Mouse (Mus musculus) MEL (cell line): ENCODE measurements around the gene Ngb. TPM values are rescaled to one million over a fixed set of nuclear protein-coding genes. Genes with fewer than 3 reads are reported as not detected.

Experiments
- DNase-seq: peaks from one replicate; pipeline ENCODE4 v3.0.0; 2011; ENCODE audit warnings: low read depth, low spot score
- H3K27ac ChIP-seq: 2 replicates; pipeline ENCODE4 v1.5.1; 2012; ENCODE audit warnings: low read depth, mild to moderate bottlenecking, control low read depth, low read length, moderate library complexity; ENCODE audit not compliant: control insufficient read depth
- H3K27me3 ChIP-seq, 2 experiments: fragments of 150-350 bp in 1 of 2; sonication (generic) in 1 of 2; 2 replicates each; pipeline ENCODE4 v1.6.1; 2012; ENCODE audit warnings: low read length in 2 of 2, mild to moderate bottlenecking in 2 of 2, improper control_type of control experiment in 1 of 2, moderate library complexity in 1 of 2; ENCODE audit not compliant: insufficient read depth in 2 of 2, control insufficient read depth in 1 of 2
- H3K36me3 ChIP-seq, 2 experiments: 2 replicates each; pipeline ENCODE4 v1.6.1; 2012 to 2014; ENCODE audit warnings: low read length in 2 of 2, improper control_type of control experiment in 1 of 2, inconsistent platforms in 1 of 2, mild to moderate bottlenecking in 1 of 2; ENCODE audit not compliant: insufficient read depth in 2 of 2, control insufficient read depth in 1 of 2
- H3K4me1 ChIP-seq, 2 experiments: fragments of 150-350 bp in 1 of 2; sonication (generic) in 1 of 2; 2 replicates each; pipeline ENCODE4 v1.6.1; 2012; ENCODE audit warnings: low read length in 2 of 2, improper control_type of control experiment in 1 of 2, mild to moderate bottlenecking in 1 of 2; ENCODE audit not compliant: insufficient read depth in 2 of 2, control insufficient read depth in 1 of 2
- H3K4me3 ChIP-seq, 2 experiments: fragments of 150-350 bp in 1 of 2; sonication (generic) in 1 of 2; 2 replicates each; pipeline ENCODE4 v1.5.1; 2012; ENCODE audit warnings: low read depth in 2 of 2, low read length in 2 of 2, mild to moderate bottlenecking in 2 of 2, moderate library complexity in 2 of 2, control low read depth in 1 of 2, improper control_type of control experiment in 1 of 2; ENCODE audit not compliant: control insufficient read depth in 1 of 2, insufficient read depth in 1 of 2
- H3K79me2 ChIP-seq: 2 replicates; pipeline ENCODE4 v1.6.1; 2012; ENCODE audit warnings: mild to moderate bottlenecking, low read length, moderate library complexity; ENCODE audit not compliant: control insufficient read depth, poor library complexity, insufficient read depth
- H3K9ac ChIP-seq: 2 replicates; pipeline ENCODE4 v1.6.1; 2012; ENCODE audit warnings: low read depth, mild to moderate bottlenecking, control low read depth, low read length, moderate library complexity; ENCODE audit not compliant: control insufficient read depth, poor library complexity, severe bottlenecking
- H3K9me3 ChIP-seq: fragments of 150-350 bp; sonication (generic); replicated peaks from 2 replicates; pipeline ENCODE4 v1.6.1; 2012; ENCODE audit warnings: mild to moderate bottlenecking, low read length, improper control_type of control experiment, moderate library complexity; ENCODE audit not compliant: insufficient read depth
- CHD1 ChIP-seq: IDR thresholded peaks from 2 replicates; pipeline ENCODE4 v1.6.1; 2012; ENCODE audit warnings: low read depth, mild to moderate bottlenecking, inconsistent platforms, low read length, improper control_type of control experiment
- CHD2 ChIP-seq: IDR thresholded peaks from 2 replicates; pipeline ENCODE4 v1.6.1; 2011; ENCODE audit warnings: low read length, improper control_type of control experiment
- CTCF ChIP-seq, 3 experiments: IDR thresholded peaks in 2 of 3; conservative IDR thresholded peaks in 1 of 3; 2 replicates each; pipeline ENCODE4 v1.5.1; 2011 to 2012; ENCODE audit warnings: low read length in 3 of 3, low read depth in 2 of 3, mild to moderate bottlenecking in 2 of 3, improper control_type of control experiment in 1 of 3, inconsistent platforms in 1 of 3, mixed read lengths in 1 of 3, moderate library complexity in 1 of 3; ENCODE audit not compliant: control insufficient read depth in 1 of 3, insufficient read depth in 1 of 3, poor library complexity in 1 of 3, severe bottlenecking in 1 of 3
- E2F4 ChIP-seq: IDR thresholded peaks from 2 replicates; pipeline ENCODE4 v1.6.1; 2011; ENCODE audit warnings: low read depth, low read length, improper control_type of control experiment, borderline replicate concordance
- ELF1 ChIP-seq: IDR thresholded peaks from 2 replicates; pipeline ENCODE4 v1.6.1; 2014; ENCODE audit warnings: low read depth, mild to moderate bottlenecking, inconsistent platforms, low read length, improper control_type of control experiment, moderate library complexity
- ETS1 ChIP-seq: IDR thresholded peaks from 2 replicates; pipeline ENCODE4 v1.6.1; 2012; ENCODE audit warnings: low read depth, mild to moderate bottlenecking, inconsistent platforms, low read length, improper control_type of control experiment, moderate library complexity
- GABPA ChIP-seq: IDR thresholded peaks from 2 replicates; pipeline ENCODE4 v1.6.1; 2012; ENCODE audit warnings: low read depth, mild to moderate bottlenecking, inconsistent platforms, low read length, improper control_type of control experiment, moderate library complexity
- GATA1 ChIP-seq: IDR thresholded peaks from 2 replicates; pipeline ENCODE4 v1.6.1; 2011; ENCODE audit warnings: low read depth, low read length, improper control_type of control experiment
- HCFC1 ChIP-seq: IDR thresholded peaks from 2 replicates; pipeline ENCODE4 v1.6.1; 2012; ENCODE audit warnings: low read depth, mild to moderate bottlenecking, inconsistent platforms, low read length, improper control_type of control experiment, moderate library complexity
- MAX ChIP-seq: IDR thresholded peaks from 2 replicates; pipeline ENCODE4 v1.6.1; 2011; ENCODE audit warnings: low read length, improper control_type of control experiment
- MAZ ChIP-seq: IDR thresholded peaks from 2 replicates; pipeline ENCODE4 v1.6.1; 2012; ENCODE audit warnings: low read depth, mild to moderate bottlenecking, inconsistent platforms, low read length, improper control_type of control experiment
- MXI1 ChIP-seq: IDR thresholded peaks from 2 replicates; pipeline ENCODE4 v1.6.1; 2011; ENCODE audit warnings: mild to moderate bottlenecking, low read depth, low read length, improper control_type of control experiment
- MYB ChIP-seq: IDR thresholded peaks from 2 replicates; pipeline ENCODE4 v1.6.1; 2011; ENCODE audit warnings: mild to moderate bottlenecking, low read depth, low read length, improper control_type of control experiment
- MYC ChIP-seq: IDR thresholded peaks from 2 replicates; pipeline ENCODE4 v1.6.1; 2011; ENCODE audit warnings: low read depth, mild to moderate bottlenecking, low read length, improper control_type of control experiment, moderate library complexity
- NRF1 ChIP-seq: IDR thresholded peaks from 2 replicates; pipeline ENCODE4 v1.6.1; 2014; ENCODE audit warnings: low read depth, mild to moderate bottlenecking, inconsistent platforms, low read length, improper control_type of control experiment, moderate library complexity; ENCODE audit not compliant: poor library complexity, insufficient read depth, severe bottlenecking
- POLR2A ChIP-seq, 2 experiments: IDR thresholded peaks; 2 replicates each; pipeline ENCODE4 v1.6.1; 2011 to 2012; ENCODE audit warnings: low read length in 2 of 2, mild to moderate bottlenecking in 2 of 2, control low read depth in 1 of 2, improper control_type of control experiment in 1 of 2, low read depth in 1 of 2, moderate library complexity in 1 of 2; ENCODE audit not compliant: control insufficient read depth in 1 of 2, insufficient read depth in 1 of 2, poor library complexity in 1 of 2
- RAD21 ChIP-seq: IDR thresholded peaks from 2 replicates; pipeline ENCODE4 v1.6.1; 2011; ENCODE audit warnings: mild to moderate bottlenecking, low read depth, low read length, improper control_type of control experiment
- SIN3A ChIP-seq: IDR thresholded peaks from 2 replicates; pipeline ENCODE4 v1.6.1; 2012; ENCODE audit warnings: low read length, improper control_type of control experiment, inconsistent platforms
- SMC3 ChIP-seq: IDR thresholded peaks from 2 replicates; pipeline ENCODE4 v1.6.1; 2011; ENCODE audit warnings: low read depth, low read length, improper control_type of control experiment
- TAL1 ChIP-seq: IDR thresholded peaks from 2 replicates; pipeline ENCODE4 v1.6.1; 2012; ENCODE audit warnings: mild to moderate bottlenecking, inconsistent platforms, low read length, moderate library complexity, mixed read lengths
- UBTF ChIP-seq: IDR thresholded peaks from 2 replicates; pipeline ENCODE4 v1.6.1; 2012; ENCODE audit warnings: low read depth, mild to moderate bottlenecking, inconsistent platforms, low read length, improper control_type of control experiment, moderate library complexity, borderline replicate concordance; ENCODE audit not compliant: insufficient read depth
- USF1 ChIP-seq: IDR thresholded peaks from 2 replicates; pipeline ENCODE4 v1.6.1; 2014; ENCODE audit warnings: low read depth, mild to moderate bottlenecking, inconsistent platforms, low read length, improper control_type of control experiment, moderate library complexity
- ZKSCAN1 ChIP-seq: IDR thresholded peaks from 2 replicates; pipeline ENCODE4 v1.6.1; 2012; ENCODE audit warnings: low read depth, mild to moderate bottlenecking, inconsistent platforms, low read length, improper control_type of control experiment, moderate library complexity
- polyA plus RNA-seq, 2 experiments: library from polyadenylated mRNA; stranded (reverse) in 1 of 2; unstranded in 1 of 2; fragments of >175 nt in 1 of 2; fragments of >200 nt in 1 of 2; gene quantifications; 2 replicates each; pipeline versions ENCODE4 v1.2.1 to v1.2.4; 2012; ENCODE audit warnings: low replicate concordance in 2 of 2, low read depth in 1 of 2; ENCODE audit not compliant: insufficient read length in 2 of 2, insufficient read depth in 1 of 2, missing spikeins in 1 of 2
- total RNA-seq: library from RNA; depleted of rRNA; stranded (reverse); fragments of 300-350 nt; gene quantifications from 2 replicates; pipeline ENCODE4 v1.2.3, GENCODE M21; 2012

Ngb gene
- total and polyA plus RNA-seq, 3 experiments = not detected

GRCm38 (mm10) chr12:87087236-87087635, 15.1 kb downstream of the Ngb start:
- Histone ChIP-seq H3K27me3 (peaks cover 0 to 3% of the 10 kb centered on the region in 2 experiments; a peak in 1 of 4 replicates), H3K9ac (no peak overlapping the region), H3K36me3 (no peaks in the 10 kb centered on the region), H3K9me3 (no peaks in the 10 kb centered on the region), H3K79me2 (no peaks in the 10 kb centered on the region), H3K4me1 (peaks cover 0 to 6% of the 10 kb centered on the region in 2 experiments; a peak in 2 of 4 replicates), H3K4me3 (no peak overlapping the region), H3K27ac (no peak overlapping the region)
- DNase-seq = peak; percentile 15
- TF ChIP-seq MYB = no peak
- TF ChIP-seq ELF1 = no peak
- TF ChIP-seq NRF1 = no peak
- TF ChIP-seq E2F4 = no peak
- TF ChIP-seq MAZ = no peak
- TF ChIP-seq SMC3 = no peak

- H3K4me1 ChIP-seq = no peaks in the 10 kb centered on the region
- no peak overlapping the region for H3K27ac ChIP-seq
- no peaks in the 10 kb centered on the region for H3K9me3 ChIP-seq
- no peak for DNase-seq
- H3K4me3 ChIP-seq = no peak overlapping the region
- peaks cover 0 to 3% of the 10 kb centered on the region in 2 experiments; a peak in 2 of 4 replicates for H3K27me3 ChIP-seq
- H3K36me3 ChIP-seq = no peaks in the 10 kb centered on the region
- no peak for TF ChIP-seq UBTF
- no peak for TF ChIP-seq MYC
- no peak for TF ChIP-seq HCFC1
- no peak for TF ChIP-seq GATA1
- TF ChIP-seq SIN3A = no peak
- TF ChIP-seq GABPA = no peak
- no peak for TF ChIP-seq ZKSCAN1
- TF ChIP-seq TAL1 = no peak
- TF ChIP-seq CTCF (IDR thresholded peaks at IDR 0.05 in 2 of 3, conservative IDR thresholded peaks at IDR 0.05 in 1 of 3; ENCODE audit: control insufficient read depth in 1 of 3, insufficient read depth in 1 of 3, low read depth in 2 of 3, low read length in 3 of 3, poor library complexity in 1 of 3, severe bottlenecking in 1 of 3) = no peak
- TF ChIP-seq SMC3 = no peak
- no peak for TF ChIP-seq CHD1
- TF ChIP-seq ETS1 = no peak
- TF ChIP-seq MXI1 = no peak
- TF ChIP-seq MAX = no peak
- TF ChIP-seq USF1 = no peak
- TF ChIP-seq RAD21 = no peak
- no peak for TF ChIP-seq MYB
- no peak for TF ChIP-seq POLR2A (IDR thresholded peaks at IDR 0.05; ENCODE audit: control insufficient read depth in 1 of 2, insufficient read depth in 1 of 2, low read depth in 1 of 2, low read length in 2 of 2, poor library complexity in 1 of 2)
- TF ChIP-seq E2F4 = no peak
- TF ChIP-seq CHD2 = no peak
- no peaks in the 10 kb centered on the region for H3K79me2 ChIP-seq
- no peak overlapping the region for H3K9ac ChIP-seq
Observed at GRCm38 (mm10) chr12:87082797-87083196, 19.5 kb downstream of the Ngb start.
